Mouse (Mus musculus): ENCODE measurements around the gene Sgta.

Sgta gene

DNA sequence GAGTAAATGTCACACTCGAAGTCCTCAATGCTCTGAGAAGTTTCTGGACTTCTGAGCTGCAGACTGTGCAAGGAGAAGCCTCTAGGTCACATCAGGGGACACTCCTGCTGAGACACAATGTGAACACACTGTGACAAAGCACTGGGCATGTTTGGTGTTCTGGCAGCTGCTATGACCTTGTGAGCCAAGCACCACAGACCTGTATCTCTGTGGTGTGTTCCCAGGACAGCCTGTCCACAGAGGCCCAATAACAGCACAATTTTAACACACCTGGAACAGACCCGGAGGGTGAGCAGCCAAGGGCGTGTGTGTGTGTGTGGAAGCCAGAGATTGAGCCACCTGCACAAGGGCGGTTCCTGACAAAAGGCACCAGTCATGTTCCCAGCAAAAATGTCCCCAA, 65.4 kb downstream of the Sgta start:
- in situ Hi-C loops (cut with MboI, MseI) = loop anchor here (5.0 kb wide), 4 partner anchors 48 to 247 kb away; no protein-coding TSS in a partner anchor
